Mouse (Mus musculus) kidney, adult 2 months (tissue): ENCODE data around the gene Cd19.

Experiments used
- CTCF ChIP-seq: fragments of 200-500 bp; conservative IDR thresholded peaks from 2 replicates; pipeline ENCODE4 v1.5.1; 2011; ENCODE audit warnings: low read depth, mild to moderate bottlenecking, control low read depth, low read length, moderate library complexity, mixed read lengths; ENCODE audit not compliant: insufficient read depth, insufficient read length
- POLR2A ChIP-seq: fragments of 200-500 bp; IDR thresholded peaks from one replicate; pipeline ENCODE4 v1.6.1; 2011; ENCODE audit warnings: low read depth, low read length, control low read depth

DNA sequence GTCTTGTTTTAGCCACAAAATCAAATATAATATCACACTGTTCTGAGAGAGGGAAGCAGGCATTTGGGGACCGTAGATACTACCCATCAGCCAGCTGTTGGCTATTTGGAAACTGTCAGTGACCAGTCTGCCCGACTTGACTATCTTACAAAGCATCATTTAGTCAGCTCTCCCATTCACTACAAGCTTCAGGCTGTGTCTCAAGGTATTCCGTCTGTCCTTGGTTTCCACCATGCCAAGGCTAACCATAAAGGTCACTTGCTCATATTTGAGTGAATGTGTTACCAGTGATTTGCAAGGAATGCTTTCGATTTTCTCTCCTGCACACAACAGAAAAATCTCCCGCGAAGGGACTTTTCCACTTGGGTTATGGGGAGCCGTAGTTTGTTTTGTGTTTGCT is 20.0 kb upstream of the Cd19 start:
- TF ChIP-seq POLR2A (no peak), CTCF (no peak)
